Mouse (Mus musculus) heart, postnatal 25 days (tissue): ENCODE measurements around the gene Ncoa3. TPM values are rescaled to one million over a fixed set of nuclear protein-coding genes. Genes with fewer than 3 reads are reported as not detected.
A peak's percentile ranks its signal among the peaks of the same experiment; 100 is the strongest.

Experiments
- DNase-seq: peaks from one replicate; pipeline ENCODE4 v3.0.0; 2022; ENCODE audit warnings: low spot score
- intact Hi-C: fragments of 180-260 bp; cut with DNase I; formaldehyde crosslinking; loops from one replicate; pipeline ENCODE4 v1.15.1; 2025
- total RNA-seq, 2 experiments: library from RNA; stranded (reverse); gene quantifications; 2 replicates each; pipeline ENCODE4 v1.2.3; 2021

The Ncoa3 gene
- total RNA-seq, 2 experiments from 2014 or later, result 23.8 to 29.6 TPM

DNA sequence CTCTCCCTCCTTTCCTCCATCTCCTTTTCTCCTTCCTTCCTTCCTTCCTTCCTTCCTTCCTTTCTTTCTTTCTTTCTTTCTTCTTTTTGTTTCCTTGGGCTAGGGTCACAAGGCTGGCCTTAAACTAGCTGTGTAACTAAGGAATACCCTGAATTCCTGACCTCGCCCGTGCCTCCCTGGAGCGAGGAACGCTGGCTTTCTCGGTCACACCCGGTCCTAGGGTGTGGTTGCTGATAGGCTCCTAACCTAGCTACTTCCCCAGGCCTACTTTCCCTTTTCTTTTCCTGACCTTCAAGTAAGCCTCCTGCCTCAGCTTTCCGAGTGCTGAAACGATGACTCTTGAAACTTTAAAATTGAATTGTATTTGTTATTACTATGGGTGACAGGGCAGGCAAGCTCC is 23.0 kb upstream of the Ncoa3 start:
- no peak for DNase-seq
- intact Hi-C loops, result no loop called here

DNA sequence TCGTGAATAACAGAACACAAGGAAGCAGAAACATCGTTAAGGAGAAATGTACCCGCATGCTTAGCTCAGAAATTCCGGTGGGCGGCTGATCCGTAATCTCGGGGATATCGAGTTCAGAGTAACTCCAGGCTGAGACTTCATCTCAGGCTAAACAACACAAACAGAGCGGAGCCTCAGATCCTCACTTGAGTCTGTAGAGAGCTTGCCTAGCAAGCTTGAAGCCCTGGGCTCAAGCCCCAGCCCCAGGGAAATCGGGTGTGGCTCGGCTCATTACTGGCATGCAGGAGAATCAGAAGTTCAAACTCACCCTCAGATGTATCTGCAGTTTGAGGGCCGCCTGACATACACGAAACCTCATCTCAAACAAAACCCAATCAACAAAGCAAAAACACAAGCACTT is 22.5 kb upstream of the Ncoa3 start:
- intact Hi-C loops, result no loop called here

DNA sequence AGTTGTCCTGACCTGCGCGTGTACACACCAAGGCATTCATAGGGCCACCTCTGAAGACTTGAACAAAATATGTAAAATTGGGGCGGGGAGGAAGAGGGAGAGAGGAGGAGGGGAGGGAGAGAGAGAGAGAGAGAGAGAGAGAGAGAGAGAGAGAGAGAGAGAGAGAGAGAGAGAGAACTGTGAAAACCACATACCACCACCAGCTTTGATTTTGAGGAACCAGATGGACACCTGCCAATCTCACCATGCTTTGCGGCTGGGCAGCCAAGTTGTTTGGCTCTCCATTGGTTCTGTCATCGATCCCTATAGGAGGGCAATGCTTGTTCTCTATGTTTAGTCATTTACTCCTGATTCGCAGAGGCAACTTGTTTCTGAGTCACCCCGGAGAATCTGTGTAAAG is 21.7 kb upstream of the Ncoa3 start:
- intact Hi-C loops, result no loop called here

More for the DNA sequence above, 22.5 kb upstream of the Ncoa3 start:
- no peak for DNase-seq

DNA sequence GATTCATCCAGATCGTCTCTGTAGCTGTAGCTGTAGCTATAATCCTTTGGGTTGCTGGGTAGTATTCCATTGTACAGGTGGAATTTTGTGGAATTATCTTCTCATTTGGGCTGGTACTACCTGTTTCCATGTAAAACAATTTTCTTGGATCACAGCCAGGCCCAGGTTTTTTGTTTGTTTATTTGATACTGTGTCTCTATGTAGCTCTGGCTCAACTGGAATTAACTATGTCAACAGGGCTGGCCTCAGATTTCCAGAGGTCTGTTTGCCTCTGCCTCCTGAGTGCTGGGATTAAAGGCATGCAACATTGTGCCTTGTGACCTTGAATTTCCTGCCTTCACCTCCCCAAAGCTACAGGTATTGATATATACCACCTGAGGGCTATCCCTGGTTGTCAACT is 18.1 kb upstream of the Ncoa3 start:
- intact Hi-C loops, result no loop called here
- DNase-seq, result no peak

More for the DNA sequence above, 21.7 kb upstream of the Ncoa3 start:
- no peak for DNase-seq

DNA sequence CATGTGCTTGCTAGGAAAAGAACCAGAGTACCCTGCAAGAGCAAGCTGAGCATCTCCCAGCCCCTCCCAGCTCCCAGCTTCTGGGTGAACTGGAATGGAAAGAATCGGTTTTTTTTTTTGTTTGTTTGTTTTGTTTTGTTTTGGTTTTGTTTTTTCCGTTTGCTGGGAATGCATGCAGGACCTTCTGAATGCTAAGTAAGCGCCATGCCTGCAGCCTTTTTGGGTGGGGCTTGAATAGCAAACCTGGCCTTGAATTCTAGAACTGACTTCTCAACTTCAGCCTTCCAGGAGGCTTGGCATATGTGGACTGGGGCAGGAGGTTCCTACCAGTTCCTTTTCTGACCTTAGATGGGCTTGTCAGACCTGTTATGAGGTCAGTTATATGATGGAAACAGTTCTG is 16.2 kb upstream of the Ncoa3 start:
- intact Hi-C loops, result no loop called here
- no peak for DNase-seq

DNA sequence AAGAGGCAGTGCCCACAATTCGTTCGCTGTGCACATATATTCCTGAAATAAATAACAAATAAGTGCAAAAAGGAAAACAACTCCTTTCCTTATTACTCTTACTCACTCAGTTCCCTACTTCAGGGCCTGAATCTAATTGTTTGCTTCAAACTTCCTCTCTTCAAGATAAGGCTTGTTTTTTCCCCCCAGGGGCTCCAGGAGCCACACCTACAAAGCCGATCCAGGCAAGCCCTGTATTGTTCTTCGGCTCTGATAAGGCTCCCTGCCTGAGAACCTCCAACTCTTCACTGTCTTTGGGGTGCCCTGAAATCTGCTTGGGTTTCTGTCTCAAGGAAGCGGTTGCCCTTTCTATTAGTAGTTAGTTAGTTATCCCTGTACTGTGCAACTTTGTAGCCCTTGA is 15.6 kb upstream of the Ncoa3 start:
- DNase-seq, result no peak
- intact Hi-C loops, result no loop called here

DNA sequence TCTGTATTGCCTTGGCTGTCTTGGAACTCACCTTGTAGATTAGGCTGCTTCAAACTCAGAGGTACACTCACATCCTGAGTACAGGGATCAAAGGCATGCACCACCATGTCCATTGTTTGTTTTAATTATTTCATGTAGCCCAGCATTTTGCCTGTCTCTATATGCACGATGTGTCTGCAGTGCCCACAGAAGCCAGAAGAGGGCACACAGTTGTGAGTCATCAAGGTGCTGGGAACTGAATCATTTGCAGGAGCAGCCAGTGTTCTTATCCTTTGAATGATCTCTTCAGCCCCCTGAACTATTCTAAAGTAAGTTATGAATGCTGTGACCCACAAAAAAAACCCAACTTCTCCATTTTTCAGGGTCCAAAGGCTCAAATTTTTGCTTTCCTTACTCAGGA is 14.3 kb upstream of the Ncoa3 start:
- no peak for DNase-seq
- intact Hi-C loops, result no loop called here

DNA sequence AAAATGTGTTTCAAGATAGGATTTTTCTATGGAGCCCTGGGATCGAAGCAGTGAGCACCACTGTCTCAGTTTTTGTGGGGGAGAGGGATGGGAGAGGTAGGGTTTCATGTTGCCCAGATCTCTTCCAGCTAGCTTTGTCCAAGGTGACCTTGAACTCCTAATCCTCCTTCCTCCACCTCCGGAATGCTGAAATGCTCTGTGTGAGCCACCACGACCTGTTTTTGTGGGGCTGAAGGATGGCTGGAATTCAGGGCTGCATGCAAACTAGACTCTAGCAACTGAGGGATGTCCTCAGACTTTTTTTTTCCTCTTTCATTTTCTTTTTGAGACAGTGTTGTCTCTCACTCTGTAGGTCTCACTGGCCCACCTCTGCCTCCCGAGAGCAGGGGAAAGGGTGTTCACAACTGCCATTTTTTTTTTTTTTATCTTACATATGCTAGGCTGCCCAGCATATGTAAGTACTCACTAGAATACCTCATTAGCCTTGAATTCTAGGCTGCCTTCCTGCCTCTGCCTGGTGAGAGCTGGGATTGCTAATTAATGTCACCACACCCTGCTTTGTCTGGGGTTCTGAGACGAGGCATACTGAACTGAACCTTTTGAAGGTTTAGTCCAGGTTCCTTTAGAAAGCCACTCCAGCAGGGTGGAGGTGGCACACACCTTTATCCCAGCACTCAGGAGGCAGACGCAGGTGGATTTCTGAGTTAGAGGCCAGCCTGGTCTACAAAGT is 11.0 kb upstream of the Ncoa3 start:
- intact Hi-C loops, result no loop called here
- DNase-seq, result no peak

DNA sequence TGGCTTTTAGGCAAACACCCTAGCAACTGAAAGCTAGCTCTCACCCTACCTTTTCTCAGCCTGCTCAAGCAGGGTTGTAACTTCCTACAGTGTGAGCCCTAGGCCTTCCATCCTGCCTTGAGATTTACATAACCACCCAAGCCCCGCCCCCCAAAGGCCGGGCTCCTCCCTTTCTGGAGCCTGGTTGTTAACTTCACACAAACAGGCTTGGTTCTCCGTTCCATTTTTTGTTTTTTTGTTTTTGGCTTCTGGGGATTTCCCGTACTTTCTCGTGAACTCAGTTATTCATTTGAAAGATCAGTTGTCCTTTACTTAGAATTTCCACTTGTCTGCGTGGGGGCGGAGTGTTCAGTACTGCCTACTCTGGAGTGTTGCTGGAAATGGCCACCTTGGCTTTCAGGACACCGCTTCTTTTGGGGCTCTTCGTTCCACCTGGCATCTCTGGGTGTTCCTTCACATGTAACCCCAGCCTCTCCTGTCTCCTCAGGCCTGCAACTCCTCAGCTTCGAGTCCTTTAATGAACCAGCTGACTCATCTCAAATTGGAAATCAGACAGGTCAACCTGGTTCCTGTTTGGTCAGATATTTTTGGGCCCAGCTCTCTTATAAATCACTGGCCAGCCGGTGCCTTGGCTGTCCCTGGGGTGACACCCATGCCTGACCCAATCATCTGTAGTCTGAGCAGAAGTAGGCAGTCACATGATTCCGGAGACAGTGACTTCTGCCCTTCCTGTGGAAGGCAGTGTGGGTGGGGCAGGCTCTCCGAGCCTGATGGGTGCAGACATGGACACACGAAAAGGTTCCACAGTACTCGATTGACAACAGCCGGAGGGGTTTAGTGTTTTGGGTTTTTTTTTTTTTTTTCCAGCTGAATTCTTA is 9.7 kb upstream of the Ncoa3 start:
- DNase-seq, result peak; percentile 78
- intact Hi-C loops, result no loop called here

DNA sequence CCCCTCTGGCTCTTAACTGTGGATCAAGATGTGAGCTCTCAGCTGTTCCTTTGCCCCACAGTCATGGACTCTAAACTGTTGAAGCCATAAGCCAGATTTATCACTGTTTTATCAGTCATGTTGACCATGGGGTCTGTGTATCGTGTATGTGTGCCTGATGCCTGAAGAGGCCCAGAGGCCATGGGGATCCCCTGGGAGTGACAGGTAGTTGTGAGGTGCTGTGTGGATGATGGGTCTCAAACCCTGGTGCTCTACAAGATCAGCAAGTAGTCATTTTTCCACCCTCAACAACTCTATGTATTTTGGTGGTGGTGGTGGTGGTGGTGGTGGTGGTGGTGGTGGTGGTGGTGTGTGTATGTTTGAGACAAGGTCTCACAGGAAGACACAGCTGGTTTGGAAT is 8.1 kb upstream of the Ncoa3 start:
- intact Hi-C loops, result no loop called here
- no peak for DNase-seq

DNA sequence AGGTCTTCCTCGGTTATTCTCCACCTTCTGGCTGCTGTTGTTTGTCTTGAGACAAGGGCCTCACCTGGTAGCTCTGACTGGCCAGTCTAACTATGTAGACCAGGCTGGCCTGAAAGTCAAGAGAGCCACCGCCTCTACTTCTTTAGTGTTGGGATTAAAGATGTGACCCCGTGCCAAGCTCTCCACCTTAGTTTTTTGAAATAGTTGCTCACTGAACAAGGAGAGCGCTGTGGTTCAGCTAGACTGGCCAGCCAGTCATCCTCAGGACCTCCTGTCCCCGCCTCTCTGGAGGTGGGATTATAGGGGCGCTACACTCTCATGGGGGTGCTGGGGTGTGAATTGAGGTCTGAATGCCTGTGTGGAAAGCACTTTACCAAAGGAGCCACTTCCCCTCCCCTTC is 7.5 kb upstream of the Ncoa3 start:
- no peak for DNase-seq
- intact Hi-C loops, result loop anchor here (5.0 kb wide), 1 partner anchor 48 kb away; no protein-coding TSS in a partner anchor

DNA sequence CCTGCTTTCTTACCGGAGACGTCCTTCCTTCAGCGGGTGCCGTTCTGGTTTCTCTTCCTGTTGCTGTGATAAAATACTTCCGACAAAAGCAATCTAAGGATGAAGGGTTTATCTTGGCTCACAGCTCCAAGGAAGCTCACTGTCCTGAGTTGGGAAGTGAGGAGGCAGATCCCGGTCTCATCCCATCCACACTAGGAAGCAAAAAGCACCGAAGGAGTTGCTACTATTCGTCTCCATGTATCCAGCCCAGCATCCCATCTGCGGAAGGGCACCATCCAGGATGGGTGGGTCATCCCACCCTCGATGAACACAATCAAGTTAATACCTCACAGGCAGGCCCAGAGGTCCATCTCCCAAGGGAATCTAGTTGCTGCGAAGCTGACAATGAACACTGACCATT is 6.9 kb upstream of the Ncoa3 start:
- intact Hi-C loops, result loop anchor here (5.0 kb wide), 1 partner anchor 48 kb away; no protein-coding TSS in a partner anchor
- DNase-seq, result no peak

DNA sequence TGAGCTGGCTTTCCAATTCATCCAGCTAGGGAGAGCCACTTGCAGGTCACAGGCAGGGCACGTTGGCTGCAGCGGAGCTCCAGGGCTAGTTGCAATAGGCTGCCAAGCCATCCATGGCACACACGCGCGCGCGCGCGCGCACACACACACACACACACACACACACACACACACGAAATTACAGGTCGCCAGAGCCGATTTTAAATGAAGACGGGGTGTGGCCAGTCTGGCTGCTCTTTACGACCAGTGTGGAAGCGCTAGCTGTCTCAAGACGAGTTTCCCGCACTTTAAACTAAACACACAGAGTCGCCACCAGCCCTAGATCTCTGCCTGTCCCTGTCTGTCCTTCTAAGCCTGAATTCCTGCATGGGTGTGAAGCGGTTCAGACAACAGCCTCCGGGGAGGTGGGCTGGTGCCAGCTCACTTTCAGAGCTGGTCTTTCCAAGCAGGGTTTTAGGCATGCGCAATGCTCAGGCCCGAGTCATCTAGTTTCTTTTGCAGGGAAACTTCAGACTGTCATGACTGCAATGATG is 5.4 kb upstream of the Ncoa3 start:
- intact Hi-C loops, result loop anchor here (5.0 kb wide), 1 partner anchor 50 kb away; no protein-coding TSS in a partner anchor

DNA sequence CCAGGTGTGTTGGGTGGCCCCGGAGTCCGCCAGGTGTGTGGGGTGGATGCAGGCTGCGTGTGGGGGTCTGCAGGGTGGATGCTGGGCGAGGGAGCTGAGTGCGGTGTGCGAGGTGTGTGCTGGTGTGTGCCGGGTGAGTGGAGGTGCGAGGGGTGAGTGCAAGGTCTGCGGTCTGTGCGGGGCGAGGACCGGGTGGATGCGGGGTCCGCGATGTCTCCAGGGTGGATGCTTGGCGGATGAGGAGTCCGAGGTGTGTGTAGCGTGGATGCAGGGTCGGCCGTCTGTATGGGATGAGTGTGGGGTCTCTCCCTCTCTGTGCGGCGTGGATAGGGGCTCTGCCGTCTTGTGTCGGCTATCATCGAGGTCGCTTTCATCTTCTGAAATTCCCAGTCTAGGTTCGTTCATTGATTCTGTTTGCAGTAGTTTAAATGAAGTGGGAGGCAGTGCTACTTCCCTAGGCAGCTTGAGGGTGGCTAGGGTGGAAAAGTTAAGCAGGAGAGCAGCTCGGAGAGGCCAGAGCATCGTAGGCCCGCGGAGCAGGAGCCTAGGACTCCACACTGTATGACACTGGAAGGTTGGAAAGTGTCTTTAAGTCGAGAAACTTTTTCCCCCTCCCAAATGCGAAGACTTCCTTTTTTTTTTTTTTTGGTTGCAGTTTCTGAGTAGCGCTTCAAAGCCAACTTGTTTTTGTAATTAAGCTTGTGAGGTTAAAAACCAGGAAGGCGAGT is 901 bp downstream of the Ncoa3 start:
- DNase-seq, result no peak
- intact Hi-C loops, result loop anchor here (2.0 to 10.0 kb wide), 4 partner anchors 15 to 811 kb away; partner anchors contain the start of gene Arfgef2

More for the DNA sequence above, 5.4 kb upstream of the Ncoa3 start:
- DNase-seq, result peak; percentile 74

DNA sequence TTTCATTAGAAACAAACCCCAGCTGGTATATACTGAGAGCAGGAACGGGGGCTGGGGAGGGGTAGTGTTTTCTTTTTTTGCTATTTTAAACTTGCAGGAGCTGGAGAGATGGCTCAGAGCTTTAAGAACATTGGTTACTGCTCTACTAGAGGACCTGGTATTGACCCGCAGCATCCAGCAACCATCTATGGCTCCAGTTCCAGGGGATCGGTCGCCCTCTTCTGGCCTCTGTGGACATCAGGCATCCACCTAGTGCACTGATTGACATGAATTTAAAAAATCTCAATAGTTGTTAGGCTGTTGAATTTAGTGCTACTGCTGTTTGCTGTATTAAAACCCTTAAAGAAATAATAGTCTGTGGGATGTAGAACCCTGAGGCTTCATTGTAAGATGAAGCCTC is 1.9 kb downstream of the Ncoa3 start:
- intact Hi-C loops, result loop anchor here (5.0 to 10.0 kb wide), 2 partner anchors 72 to 810 kb away; partner anchors contain the start of gene Arfgef2
- DNase-seq, result no peak

DNA sequence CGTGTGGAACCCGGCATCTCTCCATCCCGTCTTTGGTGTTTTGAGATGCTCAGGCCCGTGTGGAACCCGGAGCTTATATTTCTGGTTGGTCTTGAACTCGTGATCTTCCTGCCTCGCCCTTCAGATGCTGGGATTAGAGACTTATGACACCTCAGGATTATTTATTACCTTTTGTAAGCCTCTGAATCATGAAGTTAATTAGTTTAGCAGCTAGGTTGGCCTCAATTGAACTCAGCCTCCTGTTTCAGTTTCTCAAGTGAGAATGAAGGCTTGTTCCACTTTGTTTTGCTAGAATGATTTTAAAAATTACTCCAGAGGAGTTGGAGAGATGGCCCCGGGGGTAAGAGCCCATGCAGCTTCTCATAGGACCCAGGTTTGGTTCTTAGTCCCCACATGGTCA is 3.3 kb downstream of the Ncoa3 start:
- DNase-seq, result no peak
- intact Hi-C loops, result loop anchor here (10.0 kb wide), 1 partner anchor 809 kb away; the partner anchor contains the start of gene Arfgef2

DNA sequence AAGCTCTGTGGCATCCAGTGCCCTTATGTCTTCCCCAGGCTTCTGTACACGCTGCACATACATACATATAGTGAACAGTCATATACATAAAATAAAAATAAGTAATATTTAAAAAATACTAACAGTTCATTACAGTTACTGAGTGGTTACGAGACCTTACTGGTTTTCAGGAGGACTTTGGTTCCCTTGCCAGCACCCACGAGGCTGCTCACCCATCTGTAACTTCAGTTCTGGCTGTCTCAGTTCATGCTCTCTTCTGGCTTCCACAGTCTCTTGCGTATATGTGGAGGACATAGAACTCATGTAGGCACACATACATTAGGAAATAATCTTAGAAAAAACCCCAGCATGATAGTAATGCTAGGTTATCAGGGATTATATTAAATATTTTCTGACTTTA is 3.7 kb downstream of the Ncoa3 start:
- intact Hi-C loops, result loop anchor here (10.0 kb wide), 1 partner anchor 809 kb away; the partner anchor contains the start of gene Arfgef2
- DNase-seq, result no peak

DNA sequence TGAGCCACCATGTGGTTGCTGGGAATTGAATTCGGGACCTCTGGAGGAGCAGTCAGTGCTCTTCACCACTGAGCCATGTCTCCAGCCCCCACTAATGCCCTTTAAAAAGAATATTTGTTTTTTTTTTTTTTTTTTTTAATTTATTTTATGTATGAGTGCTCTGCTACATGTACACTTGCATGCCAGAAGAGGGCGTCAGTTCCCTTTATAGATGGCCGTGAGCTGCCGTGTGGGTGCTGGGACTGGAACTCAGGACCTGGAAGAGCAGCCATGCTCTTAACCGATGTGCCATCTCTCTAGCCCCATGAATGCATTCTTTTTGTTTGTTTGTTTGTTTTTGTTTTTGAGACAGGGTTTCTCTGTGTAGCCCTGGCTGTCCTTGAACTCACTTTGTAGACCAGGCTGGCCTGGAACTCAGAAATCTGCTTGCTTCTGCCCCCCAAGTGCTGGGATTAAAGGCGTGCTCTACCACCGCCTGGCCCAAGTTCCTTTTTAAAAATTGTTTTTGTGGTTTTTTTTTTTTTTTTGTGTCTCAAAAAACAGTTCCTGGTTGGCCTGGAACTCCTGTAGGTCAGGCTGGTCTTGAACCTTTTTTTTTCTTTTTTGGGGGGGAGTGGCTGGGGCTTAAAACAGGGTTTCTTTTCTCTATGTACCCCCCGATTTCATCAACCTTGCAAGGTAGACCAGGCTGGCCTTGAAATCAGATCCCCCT is 5.0 kb downstream of the Ncoa3 start:
- intact Hi-C loops, result loop anchor here (10.0 kb wide), 1 partner anchor 807 kb away; the partner anchor contains the start of gene Arfgef2
- DNase-seq, result no peak

DNA sequence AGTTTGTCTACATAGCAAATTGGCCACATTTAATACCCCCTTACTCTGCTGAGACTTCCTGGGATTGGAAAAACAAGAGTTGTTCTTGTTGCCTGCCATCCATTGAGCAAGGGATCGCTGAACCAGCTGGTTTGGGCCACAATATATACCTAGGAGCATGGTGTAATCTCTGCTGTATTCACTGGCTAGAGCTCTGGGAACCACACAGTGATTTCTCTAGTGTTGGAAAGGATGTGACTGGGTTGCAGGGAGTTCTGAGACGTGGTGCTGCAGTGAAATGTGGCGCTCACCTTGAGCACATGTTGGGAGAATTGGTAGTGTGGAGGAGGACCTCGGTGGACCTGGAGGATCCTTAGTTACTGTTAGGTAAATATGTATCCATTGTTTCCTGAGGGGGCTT is 6.5 kb downstream of the Ncoa3 start:
- intact Hi-C loops, result loop anchor here (10.0 kb wide), 1 partner anchor 806 kb away; the partner anchor contains the start of gene Arfgef2
- DNase-seq, result no peak
